Comparison of ENCODE assay signal across 18 mouse cellular contexts in the genomic region with DNA sequence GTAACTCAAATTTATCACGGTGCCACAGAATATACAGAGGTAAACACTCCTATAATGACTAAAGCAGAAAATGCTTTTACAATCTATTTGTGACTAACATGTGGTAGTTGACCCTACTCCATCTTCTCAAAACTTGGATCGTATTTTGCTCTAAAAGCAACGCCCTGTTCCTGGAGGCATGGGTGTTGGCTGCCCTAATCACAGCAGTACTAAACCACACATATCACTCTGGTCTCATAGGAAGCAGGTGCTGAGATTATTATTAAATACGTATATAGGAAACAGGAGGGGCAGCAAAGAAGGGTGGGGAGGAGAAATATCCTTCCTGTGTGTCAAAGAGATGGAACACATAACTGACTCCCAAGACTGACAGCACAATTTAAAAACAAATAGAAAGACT.
DNase-seq lines count a peak whose midpoint lies in the region; ATAC-seq and TF ChIP-seq lines count a peak whose summit lies in the region.
"Had no signal": no experiment of that assay in that cellular context is flagged by ENCODE, and none has a peak within 500 bp of the region (broad histone marks: within the 10 kb centered on the region; RNA-seq: fewer than 3 reads in every experiment).

No protein-coding gene starts in this region.

- no peaks in the 10 kb centered on the region for H3K27me3 ChIP-seq in heart, embryonic 10.5 days (ENCODE audit: insufficient read depth, poor library complexity, severe bottlenecking)
- H3K27me3 ChIP-seq in heart, postnatal 0 days (ENCODE audit: control insufficient read depth, insufficient read depth, low read length) = no peaks in the 10 kb centered on the region
- no peaks in the 10 kb centered on the region for H3K27me3 ChIP-seq in intestine, postnatal 0 days (replicated peaks; ENCODE audit: control insufficient read depth, insufficient read depth, low read length)
- H3K27me3 ChIP-seq: embryonic facial prominence, embryonic 13.5 days; forebrain, embryonic 12.5 days; hindbrain, embryonic 12.5 days had no signal

- peak; percentile 71; the same call in 1 of the 2 replicates for TF ChIP-seq EP300 in heart, postnatal 0 days (IDR thresholded peaks at IDR 0.05; ENCODE audit: low read depth)

- no peak overlapping the region for H3K27ac ChIP-seq in heart, embryonic 10.5 days
- no peak overlapping the region for H3K27ac ChIP-seq in heart, postnatal 0 days (ENCODE audit: low read depth)
- H3K27ac ChIP-seq in intestine, postnatal 0 days (ENCODE audit: low read depth, low read length) = no peak overlapping the region
- H3K27ac ChIP-seq: embryonic facial prominence, embryonic 13.5 days; forebrain, embryonic 12.5 days; hindbrain, embryonic 12.5 days had no signal

- peak; percentile 97 for DNase-seq in heart, adult 11 months
- DNase-seq in heart, embryonic 10.5 days (ENCODE audit: low spot score) = no peak
- DNase-seq in heart, postnatal 0 days (ENCODE audit: low spot score) = no peak
- no peak for DNase-seq in heart, postnatal 36 days
- peak; percentile 2 for DNase-seq in lung, postnatal 10 days
- DNase-seq in lung, postnatal 4 days = no peak
- DNase-seq: adrenal gland, postnatal 14 days; cerebellum, adult 18-20 months; cerebellum, adult 9-11 months; cerebellum, postnatal 36 days; gastrocnemius, postnatal 25 days had no signal

- no peaks in the 10 kb centered on the region for H3K36me3 ChIP-seq in heart, embryonic 10.5 days
- H3K36me3 ChIP-seq in heart, postnatal 0 days (replicated peaks; ENCODE audit: control insufficient read depth, insufficient read depth, low read length) = no peaks in the 10 kb centered on the region
- no peaks in the 10 kb centered on the region for H3K36me3 ChIP-seq in intestine, postnatal 0 days (ENCODE audit: control insufficient read depth, insufficient read depth)
- H3K36me3 ChIP-seq: embryonic facial prominence, embryonic 13.5 days; forebrain, embryonic 12.5 days; hindbrain, embryonic 12.5 days had no signal

- WGBS in heart, embryonic 10.5 days = 82% methylated on average over 4 of the region's 4 CpGs
- WGBS in heart, postnatal 0 days = 70% methylated on average over 4 of the region's 4 CpGs
- WGBS in intestine, postnatal 0 days = 68% methylated on average over 4 of the region's 4 CpGs

- no peak overlapping the region for H3K4me3 ChIP-seq in heart, embryonic 10.5 days
- H3K4me3 ChIP-seq in heart, postnatal 0 days (ENCODE audit: low read depth, low read length) = no peak overlapping the region
- H3K4me3 ChIP-seq in intestine, postnatal 0 days (ENCODE audit: low read depth, low read length) = no peak overlapping the region
- H3K4me3 ChIP-seq: embryonic facial prominence, embryonic 13.5 days; forebrain, embryonic 12.5 days; hindbrain, embryonic 12.5 days had no signal

- H3K4me1 ChIP-seq in heart, embryonic 10.5 days = no peaks in the 10 kb centered on the region
- no peaks in the 10 kb centered on the region for H3K4me1 ChIP-seq in heart, postnatal 0 days (ENCODE audit: control insufficient read depth, insufficient read depth)
- no peaks in the 10 kb centered on the region for H3K4me1 ChIP-seq in intestine, postnatal 0 days (replicated peaks; ENCODE audit: control insufficient read depth, insufficient read depth, low read length)
- H3K4me1 ChIP-seq: embryonic facial prominence, embryonic 13.5 days; forebrain, embryonic 12.5 days; hindbrain, embryonic 12.5 days had no signal

- no peak for TF ChIP-seq CTCF in heart, postnatal 0 days (IDR thresholded peaks at IDR 0.05; ENCODE audit: low read depth)
- TF ChIP-seq CTCF in intestine, postnatal 0 days (IDR thresholded peaks at IDR 0.05; ENCODE audit: low read depth) = no peak

- no peak overlapping the region for H3K9ac ChIP-seq in heart, postnatal 0 days (replicated peaks; ENCODE audit: low read depth, low read length)
- no peak overlapping the region for H3K9ac ChIP-seq in intestine, postnatal 0 days (ENCODE audit: low read depth, low read length)
- H3K9ac ChIP-seq: embryonic facial prominence, embryonic 13.5 days; forebrain, embryonic 12.5 days; hindbrain, embryonic 12.5 days had no signal

- ATAC-seq in heart, postnatal 0 days (ENCODE audit: insufficient read depth, low read depth) = peak; percentile 41; the same call in 1 of the 2 replicates
- no peak for ATAC-seq in intestine, postnatal 0 days
- ATAC-seq: forebrain, embryonic 16.5 days; hindbrain, embryonic 16.5 days; inflammation-experienced regulatory T-cells, adult 6 months had no signal

- no peak overlapping the region for H3K4me2 ChIP-seq in heart, postnatal 0 days (ENCODE audit: low read depth, low read length)
- no peak overlapping the region for H3K4me2 ChIP-seq in intestine, postnatal 0 days (replicated peaks; ENCODE audit: low read depth)
- H3K4me2 ChIP-seq: embryonic facial prominence, embryonic 13.5 days; forebrain, embryonic 12.5 days; hindbrain, embryonic 12.5 days had no signal

- no peaks in the 10 kb centered on the region for H3K9me3 ChIP-seq in heart, embryonic 10.5 days
- H3K9me3 ChIP-seq in heart, postnatal 0 days (replicated peaks; ENCODE audit: control insufficient read depth, low read length) = no peaks in the 10 kb centered on the region
- no peaks in the 10 kb centered on the region for H3K9me3 ChIP-seq in intestine, postnatal 0 days (ENCODE audit: control insufficient read depth)
- H3K9me3 ChIP-seq: embryonic facial prominence, embryonic 13.5 days; forebrain, embryonic 12.5 days; hindbrain, embryonic 12.5 days had no signal

- intact Hi-C loops in heart, postnatal 36 days (cut with DNase I) = no loop called here

Comparison
In these comparisons a context has a peak if more than half of its experiments do, and no peak if none do; other contexts are left out.
1. DNase-seq: peak in heart, adult 11 months (single experiment) and lung, postnatal 10 days (single experiment); none in heart, embryonic 10.5 days (single experiment), heart, postnatal 0 days (single experiment), heart, postnatal 36 days (0 of 2) and lung, postnatal 4 days (0 of 2).